Mouse (Mus musculus) ovary, adult 18-20 months (tissue): ENCODE measurements around the gene Myod1.
A peak's percentile ranks its signal among the peaks of the same experiment; 100 is the strongest.

Experiments
- DNase-seq: peaks from one replicate; pipeline ENCODE4 v3.0.0; 2022; ENCODE audit warnings: low spot score, mixed read lengths

Myod1 gene

GRCm38 (mm10) chr7:46391701-46392100 is 15.4 kb downstream of the Myod1 start:
- no peak for DNase-seq

- peak; percentile 21 for DNase-seq
Measured at GRCm38 (mm10) chr7:46393116-46393515, 16.8 kb downstream of the Myod1 start.

GRCm38 (mm10) chr7:46393718-46394511 is 17.6 kb downstream of the Myod1 start:
- DNase-seq = no peak

- no peak for DNase-seq
Measured at GRCm38 (mm10) chr7:46394933-46395332, 18.7 kb downstream of the Myod1 start.

GRCm38 (mm10) chr7:46395571-46395970 is 19.3 kb downstream of the Myod1 start:
- DNase-seq = no peak

GRCm38 (mm10) chr7:46396231-46396927 is 20.1 kb downstream of the Myod1 start, which contains the start of gene Kcnc1:
TSS of gene Kcnc1 (plus strand) at chr7:46396497.
- DNase-seq = peak; percentile 52

GRCm38 (mm10) chr7:46396928-46397731 is 20.9 kb downstream of the Myod1 start:
- DNase-seq = no peak

- no peak for DNase-seq
Measured at GRCm38 (mm10) chr7:46397732-46398333, 21.6 kb downstream of the Myod1 start.

- DNase-seq = no peak
Measured at GRCm38 (mm10) chr7:46398612-46399011, 22.3 kb downstream of the Myod1 start.

GRCm38 (mm10) chr7:46399676-46400075 is 23.4 kb downstream of the Myod1 start:
- no peak for DNase-seq

GRCm38 (mm10) chr7:46400346-46400745 is 24.1 kb downstream of the Myod1 start:
- no peak for DNase-seq

GRCm38 (mm10) chr7:46401371-46402180 is 25.3 kb downstream of the Myod1 start:
- DNase-seq = no peak

GRCm38 (mm10) chr7:46403616-46404485 is 27.6 kb downstream of the Myod1 start:
- DNase-seq = no peak

GRCm38 (mm10) chr7:46404756-46405155 is 28.5 kb downstream of the Myod1 start:
- no peak for DNase-seq

GRCm38 (mm10) chr7:46408606-46409005 is 32.3 kb downstream of the Myod1 start:
- no peak for DNase-seq

- no peak for DNase-seq
Measured at GRCm38 (mm10) chr7:46409204-46409789, 33.0 kb downstream of the Myod1 start.

GRCm38 (mm10) chr7:46410727-46411126 is 34.5 kb downstream of the Myod1 start:
- no peak for DNase-seq

GRCm38 (mm10) chr7:46412823-46413222 is 36.5 kb downstream of the Myod1 start:
- DNase-seq = no peak

- no peak for DNase-seq
Measured at GRCm38 (mm10) chr7:46413959-46414725, 37.9 kb downstream of the Myod1 start.
